Mouse (Mus musculus) spleen, postnatal 36 days (tissue): ENCODE measurements at regions not wholly inside any gene's neighbourhood (a gene's known extent, or its start where the extent isn't known, plus 50 kb on each side); places are given as distances from the start of the nearest gene placed in this dataset.
A peak's percentile ranks its signal among the peaks of the same experiment; 100 is the strongest.

Experiments used
- DNase-seq, 2 experiments: peaks; one replicate each; pipeline ENCODE4 v3.0.0; 2022; ENCODE audit warnings: low spot score in 2 of 2, mixed read lengths in 1 of 2

DNA sequence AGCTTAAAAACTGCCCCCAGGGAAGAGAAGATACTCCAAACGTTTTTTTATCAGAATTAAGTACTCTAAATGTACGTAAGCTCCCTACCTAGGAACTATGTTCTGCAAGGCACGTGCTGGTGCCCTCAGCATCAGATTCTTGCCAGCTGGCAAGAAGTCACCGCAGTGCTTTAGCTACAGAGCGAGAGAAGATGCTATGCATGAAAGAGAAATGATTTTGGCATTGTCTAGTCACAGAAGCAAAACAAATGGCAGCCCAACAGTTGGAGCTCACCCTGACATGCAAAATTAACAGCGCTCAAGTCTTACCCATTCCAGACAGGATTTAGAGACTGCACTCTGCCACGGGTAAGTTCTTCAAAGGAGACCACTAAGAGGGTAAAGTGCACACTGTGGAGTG, 311.5 kb downstream of the Glrx3 start:
- DNase-seq, result no peak

DNA sequence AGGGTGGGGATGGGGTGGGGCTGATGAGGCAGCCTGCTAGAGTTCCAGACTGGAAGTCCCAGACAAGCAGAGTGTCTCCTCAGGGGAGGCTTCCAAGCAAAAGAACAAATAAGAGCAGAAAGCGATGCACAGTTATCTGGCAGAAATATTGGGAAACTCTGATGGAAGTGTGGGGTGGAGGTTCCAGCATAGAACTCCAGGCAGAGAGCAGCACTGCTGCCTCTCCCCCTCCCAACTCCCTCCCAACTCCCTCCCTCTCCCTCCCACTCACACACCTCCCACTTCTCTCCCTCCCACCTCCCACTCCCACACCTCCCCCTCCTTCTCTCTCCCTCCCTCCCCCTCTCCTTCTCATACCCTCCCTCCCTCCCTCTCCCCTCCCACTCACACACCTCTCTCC, 313.3 kb downstream of the Glrx3 start:
- no peak for DNase-seq

DNA sequence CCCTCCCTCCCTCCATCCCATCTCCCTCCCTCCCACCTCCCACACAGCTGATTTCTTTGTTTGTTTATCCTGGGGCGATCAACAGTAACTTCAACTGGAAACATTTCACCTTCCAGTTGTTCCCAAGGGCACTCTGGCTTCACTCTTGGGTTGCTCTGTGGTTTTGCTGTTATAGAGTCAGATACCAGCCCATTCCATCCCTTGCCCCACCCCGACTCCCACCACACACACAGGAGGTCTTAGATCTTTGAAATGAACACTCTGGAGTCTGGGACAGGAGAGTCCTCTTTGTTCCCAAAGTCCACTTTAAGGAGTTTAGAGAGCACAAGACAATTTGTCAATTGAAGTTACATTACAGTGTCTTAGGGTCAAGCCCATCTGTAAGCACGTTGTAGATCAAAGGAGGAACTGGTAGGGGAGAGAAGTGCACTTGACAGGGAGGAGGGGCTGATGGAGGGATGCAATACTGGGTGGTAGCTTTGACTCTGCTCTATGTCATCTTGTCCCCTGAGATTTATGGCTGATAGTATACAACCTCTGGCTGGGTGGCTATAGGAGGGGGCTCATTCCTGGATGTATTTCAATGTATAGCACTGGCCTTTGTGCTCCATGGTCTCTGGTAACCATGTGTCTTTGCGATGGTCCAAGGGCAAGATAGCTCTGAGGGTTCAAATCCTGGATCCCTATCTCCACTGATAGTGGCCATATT, 313.9 kb downstream of the Glrx3 start:
- no peak for DNase-seq

DNA sequence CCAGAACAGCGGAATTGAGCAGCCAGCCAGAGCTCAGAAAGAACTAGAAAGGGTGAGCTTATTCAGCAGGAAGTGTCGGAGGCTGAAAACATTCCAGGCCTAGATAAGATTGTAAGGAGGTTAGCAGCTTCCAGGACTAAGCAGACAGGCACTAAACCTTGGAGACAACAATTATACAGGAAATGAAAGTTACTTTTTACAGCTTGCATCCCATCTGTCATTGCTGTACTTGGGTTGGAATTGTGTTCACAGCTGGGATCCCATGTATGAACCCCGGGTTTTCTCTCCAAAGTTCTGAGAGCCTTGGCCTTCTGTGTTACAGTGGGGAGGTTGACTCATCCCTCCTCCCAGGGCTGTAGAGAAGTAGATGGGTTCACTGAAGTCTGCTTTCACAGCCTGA, 328.5 kb downstream of the Glrx3 start:
- no peak for DNase-seq

DNA sequence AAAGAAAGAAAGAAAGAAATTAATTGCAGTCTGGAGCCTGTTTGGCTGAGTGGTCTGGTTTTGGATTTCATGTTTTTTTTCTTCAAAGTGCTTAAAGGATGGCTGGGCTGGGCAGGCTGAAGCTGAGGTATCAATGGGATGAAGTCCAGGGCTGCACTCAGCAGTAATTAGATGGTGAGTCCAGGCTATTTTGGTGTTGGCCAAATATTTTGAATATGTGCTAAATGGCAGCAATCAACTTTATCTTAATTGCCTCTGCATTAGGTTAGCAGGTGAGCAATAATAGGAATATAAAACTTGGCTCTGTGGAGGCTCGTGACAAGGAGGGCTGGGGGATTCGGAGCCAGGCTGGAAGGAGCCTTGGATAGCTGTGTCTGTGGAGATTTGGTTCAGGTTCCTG, 329.3 kb downstream of the Glrx3 start:
- no peak for DNase-seq

DNA sequence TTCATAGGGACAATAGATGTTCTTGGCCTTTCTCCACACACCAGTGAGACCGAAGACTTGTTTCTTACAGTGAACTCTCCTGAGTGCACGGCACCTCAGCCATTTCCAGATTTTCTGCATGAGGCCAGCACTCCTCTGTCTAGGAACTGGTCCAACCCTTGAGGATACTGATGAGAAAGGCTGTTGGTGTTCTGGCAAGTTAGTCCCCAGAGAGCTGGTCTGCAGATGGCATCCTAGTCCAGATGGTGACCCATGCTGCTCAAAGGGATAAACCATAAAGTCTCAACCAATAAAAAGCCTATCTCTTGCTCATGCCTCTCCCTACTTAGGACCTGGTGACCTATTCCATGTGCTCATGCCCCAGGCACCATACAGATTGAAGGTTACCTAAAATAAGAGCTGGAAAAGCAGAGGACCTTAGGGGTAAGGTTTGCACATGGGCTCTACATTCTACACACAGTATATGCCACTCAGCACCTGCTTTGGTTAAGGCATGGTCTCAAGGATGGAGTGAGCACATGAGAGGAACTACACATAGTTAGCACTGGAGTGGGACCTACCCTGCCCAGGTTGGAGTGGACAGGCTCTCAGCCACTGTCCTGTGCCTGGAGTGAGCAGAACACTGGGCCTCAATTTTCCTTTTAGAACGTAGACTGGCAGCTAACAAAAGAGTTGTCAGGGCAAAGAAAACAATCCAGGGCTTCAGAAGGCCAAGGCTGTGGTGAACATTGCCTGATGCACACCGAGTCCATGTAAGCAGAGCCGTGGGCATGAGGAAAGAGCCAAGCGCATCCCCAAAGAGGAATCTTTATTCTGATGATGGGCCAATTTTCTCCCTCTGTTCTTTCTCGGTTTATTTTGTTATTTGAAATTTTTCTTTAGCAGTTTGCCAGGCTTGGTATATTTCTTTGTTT, 335.9 kb downstream of the Glrx3 start:
- no peak for DNase-seq

DNA sequence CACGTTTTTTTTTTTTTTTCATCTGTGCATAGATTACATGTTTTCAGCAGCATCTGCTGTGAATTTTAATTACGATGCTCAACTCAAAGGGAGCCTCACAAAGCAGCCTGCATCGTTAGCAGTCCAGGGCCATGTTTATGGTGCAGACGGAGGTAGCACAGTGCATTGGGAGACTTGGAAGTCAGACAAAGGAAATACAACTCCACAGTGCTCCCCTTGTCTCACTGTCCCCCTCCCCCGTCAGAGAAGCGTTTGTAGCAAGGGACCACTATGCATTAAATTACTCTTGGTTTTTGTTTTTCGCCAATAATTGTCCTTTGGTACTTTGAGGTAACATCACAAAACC, 336.5 kb downstream of the Glrx3 start:
- no peak for DNase-seq

DNA sequence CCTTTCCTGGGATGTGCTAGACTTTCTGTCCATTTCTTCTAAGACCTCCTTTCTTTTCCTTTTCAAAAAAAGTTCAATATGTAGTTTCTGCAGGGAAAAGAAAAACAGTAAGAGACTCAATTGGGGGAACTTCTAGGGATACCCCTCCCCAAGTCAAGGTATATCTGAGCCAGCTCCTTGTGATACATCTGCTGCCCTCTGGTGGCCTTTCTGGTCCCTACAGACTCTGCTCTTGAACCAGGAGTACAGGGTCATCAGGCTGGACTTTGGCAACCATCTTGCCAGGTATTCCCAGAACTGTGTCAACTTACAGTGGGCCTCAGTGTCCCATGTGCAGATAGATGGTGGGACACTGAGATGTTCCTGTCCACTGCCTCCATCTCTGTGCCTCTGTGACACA, 346.5 kb downstream of the Glrx3 start:
- peak; percentile 6 to 12 for DNase-seq

DNA sequence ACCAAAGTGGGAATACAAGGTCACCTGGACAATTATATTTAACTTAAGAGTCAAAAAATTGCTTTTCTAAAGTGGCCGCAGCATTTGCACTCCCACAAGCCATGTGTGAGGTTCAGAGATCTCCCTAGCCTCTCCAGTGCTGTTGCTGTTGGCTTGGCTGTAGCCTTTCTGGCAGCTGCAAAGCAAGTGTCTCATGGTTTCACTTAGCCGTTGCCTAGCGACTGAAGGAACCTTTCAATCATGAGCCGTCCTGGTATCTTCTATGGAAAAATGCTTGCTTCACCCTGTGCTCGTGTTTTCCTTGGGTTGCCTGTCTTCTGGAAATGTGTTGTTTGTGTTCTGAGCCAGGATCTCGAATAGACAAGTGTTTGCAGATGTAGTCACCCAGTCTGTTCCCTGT, 367.9 kb downstream of the Glrx3 start:
- no peak for DNase-seq

DNA sequence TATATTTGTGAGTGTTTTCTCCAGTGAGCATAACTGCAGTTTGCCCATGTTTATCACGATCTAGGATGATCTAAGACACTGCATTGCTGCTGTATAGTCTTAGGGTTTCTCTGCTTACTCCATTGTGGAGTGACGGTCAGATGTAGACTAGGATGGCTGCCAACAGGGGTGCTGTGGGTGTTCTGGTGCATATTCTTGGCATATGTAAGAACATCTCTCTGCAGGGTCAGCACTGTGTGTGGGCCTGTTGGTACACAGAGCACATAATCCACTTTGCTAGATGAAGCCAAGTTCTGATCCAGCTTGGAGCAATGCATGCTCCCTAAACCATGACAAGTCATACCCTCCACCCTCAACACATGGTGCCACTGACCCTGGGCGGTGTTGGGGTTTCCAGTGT, 375.4 kb downstream of the Glrx3 start:
- DNase-seq, result no peak

DNA sequence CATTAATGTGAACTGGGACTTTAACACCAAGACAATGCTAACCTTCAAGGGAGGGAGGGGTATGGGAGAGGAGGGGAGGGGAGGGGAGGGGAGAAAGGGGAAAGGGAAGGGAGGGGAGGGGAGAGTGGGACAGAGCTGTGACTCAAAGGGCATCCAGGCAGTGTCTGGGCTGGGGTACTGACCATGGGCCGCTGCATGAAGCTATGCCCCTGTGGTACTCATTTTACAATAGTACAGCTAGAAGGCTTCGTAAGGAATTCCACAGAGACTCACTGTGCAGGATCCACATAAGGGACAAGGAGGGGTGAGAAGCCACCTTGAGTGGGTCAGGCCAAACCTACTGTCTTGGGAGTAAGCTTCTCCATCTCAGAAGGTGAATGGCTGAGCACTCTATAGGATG, 403.1 kb downstream of the Glrx3 start:
- no peak for DNase-seq

DNA sequence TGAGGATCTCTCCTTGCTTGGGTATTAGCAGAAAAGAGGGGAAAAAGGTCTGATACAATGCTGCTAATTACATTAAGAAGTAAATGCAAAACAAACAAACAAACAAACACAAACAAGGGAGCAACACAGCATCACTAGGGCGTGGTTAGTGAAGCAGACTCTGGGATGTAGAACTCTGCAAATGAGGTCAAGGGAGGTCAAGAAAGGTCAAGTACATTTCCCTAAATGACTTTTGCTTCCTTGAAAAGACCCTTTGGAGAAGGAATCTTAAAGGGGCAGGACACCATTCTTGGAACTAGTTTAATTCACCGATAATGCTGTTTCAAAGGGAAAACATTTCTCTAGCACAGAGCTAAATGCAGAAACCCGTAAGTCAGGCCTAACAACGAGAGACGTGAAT, 403.6 kb downstream of the Glrx3 start:
- DNase-seq, result no peak

DNA sequence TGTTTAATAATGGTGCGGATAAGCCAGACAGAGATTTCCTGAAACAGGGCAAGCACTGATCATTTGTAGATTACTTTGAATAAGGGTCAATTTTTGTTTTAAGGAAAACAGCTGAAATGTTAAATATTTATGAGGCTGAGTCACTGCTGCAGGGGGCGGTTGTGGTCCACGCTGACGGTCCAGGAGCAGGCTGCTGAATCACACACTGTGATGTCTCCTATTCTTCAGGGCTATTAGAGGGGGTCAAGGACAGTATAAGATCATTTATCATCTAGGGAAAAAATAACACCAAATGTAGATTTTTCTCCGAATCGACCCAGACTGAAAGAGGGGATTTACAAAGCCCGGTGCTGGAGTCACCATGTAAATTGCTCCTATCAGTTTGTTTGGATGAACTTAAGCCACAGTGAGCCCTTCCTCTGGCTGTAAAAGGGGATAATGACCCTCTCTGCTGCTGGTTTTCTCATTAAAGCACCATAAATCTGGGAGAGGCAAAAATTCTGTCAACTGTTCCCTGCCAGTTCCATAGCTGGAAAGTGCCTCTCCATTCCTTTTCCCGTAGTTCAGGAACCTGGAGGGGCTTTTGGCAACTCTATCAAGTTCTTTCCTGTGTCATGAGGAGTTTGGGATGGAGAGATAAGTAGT, 404.2 kb downstream of the Glrx3 start:
- DNase-seq, result no peak

DNA sequence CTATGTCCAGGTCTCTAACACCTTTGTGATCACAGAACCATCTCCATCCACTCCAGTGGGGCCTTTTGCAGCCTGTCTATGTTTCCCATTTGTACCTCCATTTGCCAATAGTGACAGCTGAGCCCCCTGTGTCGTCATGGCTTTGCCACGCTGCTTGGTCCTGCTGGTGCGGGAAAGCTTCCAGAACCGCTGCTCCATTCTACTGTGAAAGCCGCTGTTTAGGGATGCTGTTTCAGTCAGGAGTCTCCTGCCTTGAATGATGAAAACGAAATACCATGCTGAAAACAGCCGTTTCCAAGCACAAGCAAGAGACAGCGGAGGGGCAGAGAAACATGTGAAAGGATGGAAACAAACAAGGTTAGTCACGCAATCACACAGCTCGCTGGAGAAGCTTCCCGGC, 410.4 kb downstream of the Glrx3 start:
- DNase-seq, result no peak

DNA sequence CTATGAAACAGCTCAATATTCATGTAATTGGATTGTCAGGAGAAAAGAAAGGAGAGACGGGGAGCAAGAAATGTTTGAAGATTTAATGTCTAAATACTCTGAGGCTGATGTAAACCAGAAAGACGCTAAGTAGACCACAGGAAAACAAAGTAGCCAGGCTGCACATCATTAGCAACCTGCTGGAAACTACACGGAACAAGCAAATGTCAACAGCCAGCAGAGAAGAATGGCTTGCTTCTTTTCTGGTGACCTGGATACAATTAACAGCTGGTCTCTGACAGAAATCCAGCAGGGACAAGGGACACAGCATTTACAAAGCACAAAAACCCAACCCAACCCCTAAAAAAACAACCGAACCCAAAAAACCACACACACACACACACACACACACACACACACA, 413.6 kb downstream of the Glrx3 start:
- DNase-seq, result no peak

DNA sequence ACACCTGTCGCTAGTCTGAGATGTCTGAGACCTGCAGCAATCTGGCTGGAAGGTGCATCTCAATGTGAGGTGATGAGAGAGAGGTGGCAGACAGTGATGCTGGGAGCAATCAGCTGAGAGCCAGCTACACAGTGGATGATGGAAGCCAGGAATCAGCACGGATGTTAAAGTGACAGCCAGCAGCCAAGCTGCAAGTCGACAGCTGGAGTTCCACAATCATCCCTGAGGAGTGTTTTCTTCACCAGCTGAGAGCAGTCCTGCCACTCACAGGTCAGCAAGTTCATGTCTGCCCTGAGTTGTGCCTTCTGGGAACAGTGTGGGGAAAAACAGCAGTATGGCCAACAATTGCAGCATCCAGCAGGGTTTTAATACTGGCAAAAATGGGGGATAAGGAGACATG, 422.3 kb downstream of the Glrx3 start:
- DNase-seq, result no peak

DNA sequence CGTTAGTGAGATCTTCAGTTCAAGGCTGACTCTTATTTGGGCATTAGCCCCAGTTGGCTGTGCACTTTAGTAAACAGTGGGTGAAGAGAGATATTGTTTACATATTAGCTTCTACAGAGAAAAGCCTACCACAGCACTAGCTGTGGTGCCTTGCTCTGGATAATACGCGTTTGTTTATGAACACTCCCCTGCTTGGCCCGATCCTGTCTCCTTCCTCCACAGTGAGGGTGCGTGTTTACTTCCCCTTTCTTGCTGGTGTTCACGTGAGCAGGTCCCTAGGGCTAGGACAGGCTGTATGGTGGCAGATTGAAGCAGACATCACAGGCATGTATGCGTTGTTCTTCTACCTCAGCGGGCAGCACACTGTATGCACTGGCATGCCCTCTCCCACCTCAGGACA, 423.1 kb downstream of the Glrx3 start:
- DNase-seq, result no peak

DNA sequence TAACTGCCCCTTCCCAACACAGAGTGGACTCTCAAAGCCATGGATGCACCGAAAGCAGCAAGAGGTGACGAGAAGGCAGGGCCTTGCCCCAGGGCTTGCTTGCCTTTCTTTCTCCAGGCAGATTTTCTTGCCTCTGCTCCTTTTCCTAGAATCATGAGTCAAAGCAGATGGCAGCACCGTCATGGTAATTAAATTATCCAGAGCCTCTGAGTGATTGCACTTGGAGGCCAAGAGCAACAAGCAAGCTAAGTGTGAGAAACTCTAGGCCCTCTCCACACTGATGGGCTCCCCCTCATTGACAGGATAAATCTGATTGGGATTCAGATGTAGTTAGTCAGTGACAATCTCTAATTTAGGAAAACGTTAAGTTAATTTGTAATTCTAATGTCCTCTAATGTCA, 427.5 kb downstream of the Glrx3 start:
- DNase-seq, result no peak

DNA sequence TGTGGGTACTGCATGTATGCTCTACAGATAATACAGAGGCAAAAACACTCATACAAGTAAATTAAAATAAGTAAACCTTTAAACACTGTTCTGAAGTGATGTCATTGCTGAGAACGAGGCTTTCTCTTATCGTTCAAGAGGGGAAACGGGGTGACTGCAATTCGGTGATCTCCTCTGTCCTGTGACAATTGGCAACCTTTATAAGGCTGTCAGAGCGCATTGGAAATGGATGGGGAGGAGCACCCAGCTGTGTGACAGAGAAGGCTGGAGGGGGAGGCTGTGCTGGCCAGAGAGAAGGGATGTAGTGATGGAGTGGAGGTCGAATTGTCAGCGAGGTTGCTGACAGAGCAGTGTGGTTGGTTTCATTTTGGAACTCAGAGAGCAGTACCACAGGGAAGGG, 428.0 kb downstream of the Glrx3 start:
- no peak for DNase-seq

DNA sequence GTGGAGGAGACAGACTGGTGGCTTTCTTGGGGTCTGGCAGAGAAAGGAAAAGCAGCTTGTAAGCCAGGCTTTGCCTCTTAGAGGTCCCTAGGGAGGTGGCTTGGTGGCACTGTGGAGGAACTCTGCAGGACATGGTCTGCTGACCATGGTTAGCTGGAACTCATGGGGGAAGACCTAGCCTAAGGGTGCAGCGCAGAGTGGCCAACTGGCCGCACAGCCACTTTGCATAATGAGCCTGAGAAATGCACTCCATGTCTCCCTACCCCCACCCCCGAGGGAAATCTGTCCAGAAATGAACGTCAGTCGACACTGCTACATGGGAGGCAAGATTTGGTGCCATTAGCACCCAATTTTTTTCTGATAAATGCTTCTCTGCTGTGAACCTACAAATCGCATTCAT, 429.5 kb downstream of the Glrx3 start:
- no peak for DNase-seq

DNA sequence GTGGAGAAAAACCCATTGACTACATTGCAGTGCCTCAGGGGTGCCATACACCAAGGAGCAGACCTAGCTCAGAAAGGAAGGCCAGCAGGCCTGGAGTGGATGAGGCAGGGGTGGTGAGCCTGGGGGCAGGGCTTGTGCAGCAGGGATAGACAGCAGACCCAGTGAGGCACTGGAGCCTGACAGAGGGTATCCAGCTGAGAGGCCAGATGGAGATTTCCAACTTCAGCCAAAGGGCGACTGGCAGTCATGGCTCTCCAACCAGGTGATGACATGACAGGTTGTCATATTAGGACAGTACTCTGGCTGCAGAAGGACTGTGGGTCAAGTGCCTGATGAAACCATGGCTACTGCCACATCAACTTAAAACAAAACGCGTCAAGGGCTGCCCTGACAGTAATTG, 431.1 kb downstream of the Glrx3 start:
- no peak for DNase-seq

DNA sequence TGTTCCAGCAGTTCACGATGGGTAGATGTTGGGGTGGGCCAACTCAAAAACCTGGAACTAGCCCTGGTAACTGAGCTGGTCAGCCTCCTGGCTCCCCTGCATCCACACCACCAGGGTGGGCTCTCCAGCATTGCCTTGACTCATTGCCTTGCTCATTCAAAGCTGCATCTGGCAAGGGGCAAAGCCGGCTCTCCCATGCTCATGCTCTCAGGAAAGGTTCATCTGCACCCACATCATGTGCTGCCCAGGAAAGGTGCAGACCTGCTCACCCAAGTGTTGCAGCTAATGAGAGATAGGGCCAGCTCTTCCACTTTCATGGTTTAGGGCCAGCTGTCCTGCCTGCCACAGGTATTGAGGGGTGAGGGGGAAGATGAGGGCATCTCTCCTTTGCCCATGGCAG, 437.9 kb downstream of the Glrx3 start:
- DNase-seq, result no peak

DNA sequence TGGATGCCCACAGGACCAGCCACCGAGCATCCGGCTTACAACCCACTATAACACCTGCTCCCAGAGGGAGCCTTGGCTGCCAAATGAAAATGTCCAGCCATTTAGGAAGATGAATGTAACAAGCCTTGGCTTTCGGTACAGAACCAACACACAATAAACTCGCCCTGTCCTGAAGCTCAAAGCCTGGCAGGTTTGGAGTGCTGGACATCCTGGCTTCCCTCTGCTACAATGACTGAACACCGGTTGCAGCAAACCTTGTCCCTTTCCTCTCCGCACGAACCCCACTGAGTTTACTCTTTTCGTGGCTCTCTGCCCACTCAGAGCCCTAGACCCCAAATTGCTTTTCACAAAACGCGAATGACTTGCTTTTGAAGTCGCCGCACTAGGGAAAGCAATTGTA, 441.9 kb downstream of the Glrx3 start:
- no peak for DNase-seq
